Mouse (Mus musculus) ES-E14 (cell line): ENCODE measurements at regions not wholly inside any gene's neighbourhood (a gene's known extent, or its start where the extent isn't known, plus 50 kb on each side); places are given as distances from the start of the nearest gene placed in this dataset.
A peak's percentile ranks its signal among the peaks of the same experiment; 100 is the strongest.

Experiments used
- DNase-seq: peaks from one replicate; pipeline ENCODE4 v3.0.0-alpha.2; 2013; ENCODE audit warnings: low read depth, low spot score
- H3K27ac ChIP-seq: 2 replicates; pipeline ENCODE4 v1.5.1; 2012; ENCODE audit warnings: low read depth, mild to moderate bottlenecking, low read length, moderate library complexity, mixed read lengths; ENCODE audit not compliant: poor library complexity, insufficient read depth, severe bottlenecking
- H3K36me3 ChIP-seq: 2 replicates; pipeline ENCODE4 v1.6.1; 2012; ENCODE audit warnings: mild to moderate bottlenecking, low read length, moderate library complexity, mixed read lengths; ENCODE audit not compliant: control insufficient read depth, poor library complexity, insufficient read depth, severe bottlenecking
- H3K4me1 ChIP-seq, 2 experiments: fragments of 150-350 bp in 1 of 2; sonication (generic) in 1 of 2; 2 replicates each; pipeline ENCODE4 v1.6.1; 2012; ENCODE audit warnings: low read length in 2 of 2, mild to moderate bottlenecking in 1 of 2, mixed read lengths in 1 of 2; ENCODE audit not compliant: control insufficient read depth in 2 of 2, insufficient read depth in 2 of 2, poor library complexity in 1 of 2
- H3K4me3 ChIP-seq, 2 experiments: fragments of 150-350 bp in 1 of 2; sonication (generic) in 1 of 2; 2 replicates each; pipeline ENCODE4 v1.5.1; 2012; ENCODE audit warnings: low read length in 2 of 2, low read depth in 1 of 2, mild to moderate bottlenecking in 1 of 2, mixed read lengths in 1 of 2; ENCODE audit not compliant: insufficient read depth in 1 of 2, poor library complexity in 1 of 2, severe bottlenecking in 1 of 2
- H3K9ac ChIP-seq: 2 replicates; pipeline ENCODE4 v1.6.1; 2012; ENCODE audit warnings: low read depth, mild to moderate bottlenecking, low read length, mixed read lengths; ENCODE audit not compliant: poor library complexity, insufficient read depth, severe bottlenecking
- H3K9me3 ChIP-seq: fragments of 150-350 bp; sonication (generic); 2 replicates; pipeline ENCODE4 v1.6.1; 2012; ENCODE audit warnings: low read depth, mild to moderate bottlenecking, low read length; ENCODE audit not compliant: control insufficient read depth, insufficient read depth
- CHD2 ChIP-seq: IDR thresholded peaks from 2 replicates; pipeline ENCODE4 v1.6.1; 2014; ENCODE audit warnings: mild to moderate bottlenecking, low read depth, low read length, inconsistent platforms
- HCFC1 ChIP-seq: IDR thresholded peaks from 2 replicates; pipeline ENCODE4 v1.6.1; 2012; ENCODE audit warnings: low read length, inconsistent platforms, borderline replicate concordance; ENCODE audit not compliant: insufficient read depth
- MAFK ChIP-seq: IDR thresholded peaks from 2 replicates; pipeline ENCODE4 v1.6.1; 2014; ENCODE audit warnings: mild to moderate bottlenecking, low read depth, low read length, inconsistent platforms; ENCODE audit not compliant: insufficient read depth
- ZC3H11A ChIP-seq: IDR thresholded peaks from 2 replicates; pipeline ENCODE4 v1.6.1; 2012; ENCODE audit warnings: low read depth, mild to moderate bottlenecking, inconsistent platforms, low read length, borderline replicate concordance
- ZNF384 ChIP-seq: IDR thresholded peaks from 2 replicates; pipeline ENCODE4 v1.6.1; 2012; ENCODE audit warnings: low read depth, low read length, inconsistent platforms
- in situ Hi-C, 2 experiments: fragments of 600-800 bp; cut with MboI; formaldehyde crosslinking; loops; one replicate each; pipeline ENCODE4 v1.15.1; 2025; ENCODE audit warnings: low sequenced_read_pairs in 2 of 2, inconsistent platforms in 1 of 2; ENCODE audit not compliant: unreplicated experiment in 2 of 2

GRCm38 (mm10) chr6:127835666-127836065 lies 51.7 kb upstream of the Tspan11 start:
- Histone ChIP-seq H3K27ac (no peak overlapping the region), H3K9me3 (no peaks in the 10 kb centered on the region), H3K36me3 (no peaks in the 10 kb centered on the region), H3K4me3 (no peak overlapping the region), H3K4me1 (peaks cover 0 to 7% of the 10 kb centered on the region in 2 experiments; a peak in 1 of 4 replicates), H3K9ac (no peak overlapping the region)
- DNase-seq, result peak; percentile 38
- in situ Hi-C loops, result no loop called here
- TF ChIP-seq ZC3H11A (no peak), ZNF384 (no peak), HCFC1 (no peak), CHD2 (no peak), MAFK (no peak)

- H3K36me3 ChIP-seq, result no peaks in the 10 kb centered on the region
- DNase-seq, result peak; percentile 33
- TF ChIP-seq ZNF384 (0 out of 2 replicates have a peak, but pooled peaks have one; percentile 37), HCFC1 (no peak), MAFK (no peak), CHD2 (no peak), ZC3H11A (no peak)
Measured at GRCm38 (mm10) chr6:127828344-127828743, 59.0 kb upstream of the Tspan11 start.

GRCm38 (mm10) chr6:127825503-127825902 lies 56.2 kb upstream of the Prmt8 start:
- Histone ChIP-seq H3K9ac (no peak overlapping the region), H3K27ac (no peak overlapping the region), H3K36me3 (no peaks in the 10 kb centered on the region), H3K4me3 (no peak overlapping the region), H3K4me1 (peaks cover 13 to 22% of the 10 kb centered on the region in 2 experiments), H3K9me3 (no peaks in the 10 kb centered on the region)
- in situ Hi-C loops, result no loop called here
- TF ChIP-seq MAFK (no peak), CHD2 (no peak), ZNF384 (no peak), HCFC1 (no peak), ZC3H11A (no peak)
- DNase-seq, result no peak

More at GRCm38 (mm10) chr6:127828344-127828743, 59.0 kb upstream of the Tspan11 start:
- no peaks in the 10 kb centered on the region for H3K9me3 ChIP-seq
- no peak overlapping the region for H3K9ac ChIP-seq
- peaks cover 13 to 22% of the 10 kb centered on the region in 2 experiments for H3K4me1 ChIP-seq
- in situ Hi-C loops, result no loop called here
- H3K4me3 ChIP-seq, result no peak overlapping the region
- H3K27ac ChIP-seq, result peak overlapping the region; percentile 7; the same call in 1 of the 2 replicates

- Histone ChIP-seq H3K4me1 (peaks cover 11 to 13% of the 10 kb centered on the region in 2 experiments), H3K9me3 (no peaks in the 10 kb centered on the region), H3K27ac (no peak overlapping the region), H3K36me3 (no peaks in the 10 kb centered on the region), H3K9ac (no peak overlapping the region), H3K4me3 (no peak overlapping the region)
- no peak for DNase-seq
- no peak for TF ChIP-seq ZNF384
- TF ChIP-seq HCFC1, result no peak
- TF ChIP-seq CHD2, result no peak
- no peak for TF ChIP-seq ZC3H11A
- no peak for TF ChIP-seq MAFK
- in situ Hi-C loops, result no loop called here
Measured at GRCm38 (mm10) chr6:127823718-127824117, 54.4 kb upstream of the Prmt8 start.

- no peak for DNase-seq
- Histone ChIP-seq H3K27ac (no peak overlapping the region), H3K9me3 (no peaks in the 10 kb centered on the region), H3K4me3 (no peak overlapping the region), H3K36me3 (no peaks in the 10 kb centered on the region), H3K9ac (no peak overlapping the region), H3K4me1 (peaks cover 0 to 1% of the 10 kb centered on the region in 2 experiments; a peak in 1 of 4 replicates)
- TF ChIP-seq ZNF384 (no peak), HCFC1 (no peak), ZC3H11A (no peak), MAFK (no peak), CHD2 (no peak)
- in situ Hi-C loops, result no loop called here
Measured at GRCm38 (mm10) chr6:127820523-127820922, 51.3 kb upstream of the Prmt8 start.
